Mouse (Mus musculus) inflammation-experienced regulatory T-cells, adult 6 months (primary cell): Measurements from ENCODE around the gene Neurl3. TPM values are rescaled to one million over a fixed set of nuclear protein-coding genes. Genes with fewer than 3 reads are reported as not detected.

Experiments
- polyA plus RNA-seq, 3 experiments: library from polyadenylated mRNA; unstranded; fragments of 100-300 nt; shearing (Covaris generic); gene quantifications; one replicate each; pipeline ENCODE4 v1.2.1; 2017

The Neurl3 gene
- polyA plus RNA-seq, 3 experiments from 2014 or later: 23.0 to 132 (median 83.6) TPM

Other genes with a start within 250 kb of the Neurl3 start
- gene Hs6st1, start 206.3 kb downstream of the Neurl3 start, polyA plus RNA-seq: 1 to 10 TPM; 2.2 to 5.1 (median 4.9) TPM
- 10 to 100 TPM; 22.5 to 27.7 (median 25.2) TPM for gene Uggt1, start 30.0 kb downstream of the Neurl3 start, polyA plus RNA-seq
- 10 to 100 TPM; 75.9 to 89.1 (median 88.6) TPM for gene Arid5a, start 33.1 kb upstream of the Neurl3 start, polyA plus RNA-seq
- gene Kansl3, start 94.5 kb upstream of the Neurl3 start, polyA plus RNA-seq: 10 to 100 TPM; 45.7 to 65.2 (median 47.4) TPM
- under 1 TPM; 0.20 to 0.55 (median 0.39) TPM for gene Fer1l5, start 97.6 kb upstream of the Neurl3 start, polyA plus RNA-seq
- gene Lman2l, start 170.6 kb upstream of the Neurl3 start, polyA plus RNA-seq: 10 to 100 TPM in 2 of 3 experiments, 1 to 10 TPM in 1; 7.9 to 12.0 (median 11.4) TPM
- 10 to 100 TPM; 11.5 to 13.9 (median 12.1) TPM for gene Cnnm4, start 196.9 kb upstream of the Neurl3 start, polyA plus RNA-seq
- gene Cnnm3, start 237.2 kb upstream of the Neurl3 start, polyA plus RNA-seq: 1 to 10 TPM; 3.1 to 9.2 (median 6.7) TPM